Mouse (Mus musculus) erythroblast, embryonic 14.5 days (primary cell): Measurements from ENCODE around the gene Fxyd4.

Experiments used
- GATA1 ChIP-seq: IDR thresholded peaks from 2 replicates; pipeline ENCODE4 v1.6.1; 2012; ENCODE audit warnings: low read length, inconsistent platforms, mixed read lengths
- TAL1 ChIP-seq: IDR thresholded peaks from 3 replicates; pipeline ENCODE4 v1.6.1; 2012; ENCODE audit warnings: low read length, inconsistent platforms, mixed read lengths

DNA sequence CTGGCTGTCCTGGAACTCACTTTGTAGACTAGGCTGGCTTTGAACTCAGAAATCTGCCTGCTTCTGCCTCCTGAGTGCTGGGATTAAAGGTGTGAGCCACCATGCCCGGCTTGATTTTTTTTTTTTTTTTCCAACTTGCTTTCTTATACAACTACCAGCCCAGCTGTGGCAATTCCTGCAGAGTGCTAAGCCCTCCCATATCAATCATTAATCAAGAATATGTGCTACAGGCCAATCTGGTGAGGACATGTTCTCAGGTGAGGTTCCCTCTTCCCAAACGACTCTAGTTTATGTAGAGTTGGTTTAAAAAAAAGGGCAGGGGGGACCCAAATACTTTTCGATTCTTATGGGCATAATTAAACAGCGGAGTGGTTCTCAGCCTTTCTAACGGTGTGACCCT, 39.7 kb downstream of the Fxyd4 start:
- no peak for TF ChIP-seq TAL1
- TF ChIP-seq GATA1: no peak
